Mouse (Mus musculus): Measurements from ENCODE around the gene Trabd2b.

- TF ChIP-seq CTCF (IDR thresholded peaks at IDR 0.05; ENCODE audit: extremely low read depth, insufficient read depth, low read length), result no peak
- TF ChIP-seq POLR2A (IDR thresholded peaks at IDR 0.05; ENCODE audit: extremely low read depth, insufficient read depth, low read length), result no peak
Observed at GRCm38 (mm10) chr4:114487701-114488100, 81.2 kb downstream of the Trabd2b start.

All from cortical plate, adult 2 months (tissue).